Comparison of ENCODE assay signal across 9 mouse cellular contexts in genomic region chrX:12140086-12140740, GRCm38 (mm10). TPM values are rescaled to one million over a fixed set of nuclear protein-coding genes. Genes with fewer than 3 reads are reported as not detected.
DNase-seq lines count a peak whose midpoint lies in the region; ATAC-seq lines count a peak whose summit lies in the region.
"Had no signal": no experiment of that assay in that cellular context is flagged by ENCODE, and none has a peak within 500 bp of the region (broad histone marks: within the 10 kb centered on the region; RNA-seq: fewer than 3 reads in every experiment).

No protein-coding gene starts in this region.

- peak overlapping the region; percentile 86 for H3K27ac ChIP-seq in forebrain, embryonic 10.5 days
- no peak overlapping the region for H3K27ac ChIP-seq in intestine, embryonic 14.5 days (ENCODE audit: low read depth)
- H3K27ac ChIP-seq in midbrain, embryonic 12.5 days (replicated peaks), result peak overlapping the region; percentile 35; the same call in 1 of the 2 replicates

- H3K27me3 ChIP-seq in forebrain, embryonic 10.5 days (ENCODE audit: poor library complexity, severe bottlenecking), result peaks cover 96% of the 10 kb centered on the region
- H3K27me3 ChIP-seq in intestine, embryonic 14.5 days (replicated peaks; ENCODE audit: control insufficient read depth, insufficient read depth, low read length), result peaks cover 42% of the 10 kb centered on the region
- H3K27me3 ChIP-seq in midbrain, embryonic 12.5 days, result peaks cover 80% of the 10 kb centered on the region

- DNase-seq in ovary, postnatal 36 days (ENCODE audit: low spot score), result peak; percentile 32
- no peak for DNase-seq in ovary, postnatal 10 days (ENCODE audit: low spot score)
- peak; percentile 41 for DNase-seq in forebrain, embryonic 10.5 days (ENCODE audit: extremely low spot score, low spot score)
- no peak for DNase-seq in intestine, embryonic 14.5 days (ENCODE audit: low spot score)
- DNase-seq in c-Kit-positive CD71-positive TER-119-positive erythroid progenitor cells, embryonic 14.5 days (ENCODE audit: low spot score), result no peak
- DNase-seq in thymus, postnatal 14 days, result no peak
- DNase-seq in frontal cortex, postnatal 14 days (ENCODE audit: low spot score in 2 of 2), result no peak

- H3K4me1 ChIP-seq in forebrain, embryonic 10.5 days, result peaks cover 59% of the 10 kb centered on the region
- peaks cover 9% of the 10 kb centered on the region; the same call in 1 of the 2 replicates for H3K4me1 ChIP-seq in intestine, embryonic 14.5 days (replicated peaks; ENCODE audit: control insufficient read depth, insufficient read depth, low read length)
- H3K4me1 ChIP-seq in midbrain, embryonic 12.5 days, result peaks cover 19% of the 10 kb centered on the region

- 4% methylated on average over 43 of the region's 51 CpGs for WGBS in forebrain, embryonic 10.5 days
- WGBS in intestine, embryonic 14.5 days, result 7% methylated on average over 42 of the region's 51 CpGs
- 4% methylated on average over 48 of the region's 51 CpGs for WGBS in midbrain, embryonic 12.5 days

- no peaks in the 10 kb centered on the region for H3K9me3 ChIP-seq in forebrain, embryonic 10.5 days
- H3K9me3 ChIP-seq in intestine, embryonic 14.5 days (ENCODE audit: control insufficient read depth, low read length), result no peaks in the 10 kb centered on the region
- no peaks in the 10 kb centered on the region for H3K9me3 ChIP-seq in midbrain, embryonic 12.5 days

- H3K9ac ChIP-seq in intestine, embryonic 14.5 days (ENCODE audit: low read length), result peak overlapping the region; percentile 39
- peak overlapping the region; percentile 51; the same call in 1 of the 2 replicates for H3K9ac ChIP-seq in midbrain, embryonic 12.5 days (replicated peaks)

- H3K4me3 ChIP-seq in forebrain, embryonic 10.5 days, result peak overlapping the region; percentile 46
- H3K4me3 ChIP-seq in intestine, embryonic 14.5 days (ENCODE audit: low read depth, low read length), result peak overlapping the region; percentile 16; the same call in 1 of the 2 replicates
- H3K4me3 ChIP-seq in midbrain, embryonic 12.5 days, result peak overlapping the region; percentile 27
- H3K4me3 ChIP-seq: myocyte had no signal

- peak overlapping the region; percentile 47 for H3K4me2 ChIP-seq in intestine, embryonic 14.5 days (ENCODE audit: low read length)
- H3K4me2 ChIP-seq in midbrain, embryonic 12.5 days (replicated peaks), result peak overlapping the region; percentile 50

- H3K36me3 ChIP-seq in forebrain, embryonic 10.5 days (replicated peaks), result no peaks in the 10 kb centered on the region
- no peaks in the 10 kb centered on the region for H3K36me3 ChIP-seq in intestine, embryonic 14.5 days (ENCODE audit: control insufficient read depth, insufficient read depth, low read length)
- no peaks in the 10 kb centered on the region for H3K36me3 ChIP-seq in midbrain, embryonic 12.5 days

- ATAC-seq in intestine, embryonic 14.5 days (replicated peaks; ENCODE audit: low FRiP score, low TSS enrichment, low read depth), result no peak
- ATAC-seq in midbrain, embryonic 12.5 days (ENCODE audit: low FRiP score, low read depth), result no peak

RNA-seq across cellular contexts. Expression of gene Bcor, which starts 19.9 kb away (rescaled TPM):
- polyA plus RNA-seq in forebrain, embryonic 10.5 days (2016; fragmentation: Nextera tagmentation; extraction: Ambion mirVana), result 18.0 and 18.9 TPM in 2 replicates
- polyA plus RNA-seq in intestine, embryonic 14.5 days (2014; fragmentation: Nextera tagmentation; extraction: Ambion mirVana), result 19.8 and 20.3 TPM in 2 replicates
- polyA plus RNA-seq in midbrain, embryonic 12.5 days (2016; fragmentation: Nextera tagmentation; extraction: Ambion mirVana), result 26.3 and 31.2 TPM in 2 replicates

Comparison
In these comparisons a context has a peak if more than half of its experiments do, and no peak if none do; other contexts are left out.
1. DNase-seq: peak in ovary, postnatal 36 days (single experiment) and forebrain, embryonic 10.5 days (single experiment); none in ovary, postnatal 10 days (single experiment), intestine, embryonic 14.5 days (single experiment), c-Kit-positive CD71-positive TER-119-positive erythroid progenitor cells, embryonic 14.5 days (single experiment), thymus, postnatal 14 days (single experiment) and frontal cortex, postnatal 14 days (0 of 2).
2. Peak in every context shown above with its lines, with median percentiles within 50 percentile points of each other: H3K4me3 ChIP-seq.